In the genomic region with DNA sequence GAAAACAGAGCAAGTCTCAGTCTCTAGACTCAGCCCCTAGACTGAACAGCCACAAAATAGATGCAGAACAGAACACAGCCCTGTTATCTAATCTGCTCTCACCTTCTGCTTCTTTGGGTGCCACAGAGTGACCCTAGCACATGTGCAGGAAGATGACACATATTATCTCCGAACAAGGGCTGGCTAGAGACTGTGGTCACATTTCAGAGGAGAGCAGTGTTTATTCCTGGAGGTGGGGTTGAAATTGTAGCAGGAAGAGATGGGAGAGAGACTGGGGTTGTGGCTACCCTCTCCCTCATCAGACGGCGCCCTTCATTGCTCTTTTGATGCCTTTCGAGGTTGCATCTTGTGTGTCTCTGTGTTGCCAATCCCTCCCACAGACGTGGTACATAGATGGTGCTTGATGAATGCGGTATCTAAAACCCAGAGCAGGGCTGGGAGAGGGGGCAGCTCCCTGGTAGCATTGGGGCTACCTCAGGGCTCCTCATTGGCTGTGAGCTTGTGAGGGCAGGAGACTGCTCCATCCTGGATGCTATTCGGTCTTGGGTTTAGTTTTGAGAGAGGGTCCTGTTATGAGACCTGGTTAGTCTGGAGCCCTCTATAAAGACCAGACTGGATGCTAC, we compare ENCODE assay signal across 15 mouse cellular contexts. TPM values are rescaled to one million over a fixed set of nuclear protein-coding genes. Genes with fewer than 3 reads are reported as not detected.
DNase-seq lines count a peak whose midpoint lies in the region; ATAC-seq lines count a peak whose summit lies in the region.
"Had no signal": no experiment of that assay in that cellular context is flagged by ENCODE, and none has a peak within 500 bp of the region (broad histone marks: within the 10 kb centered on the region; RNA-seq: fewer than 3 reads in every experiment).

No protein-coding gene starts in this region.

- H3K9me3 ChIP-seq in hindbrain, embryonic 12.5 days (replicated peaks): no peaks in the 10 kb centered on the region
- H3K9me3 ChIP-seq in hindbrain, embryonic 14.5 days (ENCODE audit: control insufficient read depth, low read length): no peaks in the 10 kb centered on the region
- H3K9me3 ChIP-seq: embryonic facial prominence, embryonic 13.5 days had no signal

- H3K9ac ChIP-seq in hindbrain, embryonic 12.5 days: no peak overlapping the region
- no peak overlapping the region for H3K9ac ChIP-seq in hindbrain, embryonic 14.5 days
- H3K9ac ChIP-seq: embryonic facial prominence, embryonic 13.5 days had no signal

- peaks cover 9% of the 10 kb centered on the region; the same call in 1 of the 2 replicates for H3K4me1 ChIP-seq in hindbrain, embryonic 12.5 days
- no peaks in the 10 kb centered on the region for H3K4me1 ChIP-seq in hindbrain, embryonic 14.5 days (replicated peaks; ENCODE audit: control insufficient read depth, insufficient read depth, low read length)

- WGBS in hindbrain, embryonic 12.5 days: 81% methylated on average over 7 of the region's 7 CpGs
- WGBS in hindbrain, embryonic 14.5 days: 82% methylated on average over 7 of the region's 7 CpGs

- no peak overlapping the region for H3K4me2 ChIP-seq in hindbrain, embryonic 12.5 days (replicated peaks)
- H3K4me2 ChIP-seq in hindbrain, embryonic 14.5 days (replicated peaks): no peak overlapping the region
- H3K4me2 ChIP-seq: embryonic facial prominence, embryonic 13.5 days had no signal

- H3K4me3 ChIP-seq in hindbrain, embryonic 12.5 days: no peak overlapping the region
- H3K4me3 ChIP-seq in hindbrain, embryonic 14.5 days (replicated peaks; ENCODE audit: low read length): no peak overlapping the region
- H3K4me3 ChIP-seq: embryonic facial prominence, embryonic 13.5 days; gastrocnemius, adult 2 months; myocyte had no signal

- H3K27ac ChIP-seq in hindbrain, embryonic 12.5 days: 0 out of 2 replicates have a peak overlapping the region, but pooled peaks have one; percentile 35
- no peak overlapping the region for H3K27ac ChIP-seq in hindbrain, embryonic 14.5 days
- H3K27ac ChIP-seq: embryonic facial prominence, embryonic 13.5 days; gastrocnemius, adult 2 months had no signal

- no peaks in the 10 kb centered on the region for H3K36me3 ChIP-seq in hindbrain, embryonic 12.5 days
- H3K36me3 ChIP-seq in hindbrain, embryonic 14.5 days (replicated peaks; ENCODE audit: control insufficient read depth, insufficient read depth): no peaks in the 10 kb centered on the region
- H3K36me3 ChIP-seq: embryonic facial prominence, embryonic 13.5 days had no signal

- H3K27me3 ChIP-seq in hindbrain, embryonic 12.5 days: no peaks in the 10 kb centered on the region
- H3K27me3 ChIP-seq in hindbrain, embryonic 14.5 days (ENCODE audit: control insufficient read depth, insufficient read depth, low read length): no peaks in the 10 kb centered on the region
- H3K27me3 ChIP-seq: embryonic facial prominence, embryonic 13.5 days had no signal

- no peak for DNase-seq in hindbrain, embryonic 14.5 days (ENCODE audit: low spot score)
- peak; percentile 73 for DNase-seq in c-Kit-negative CD71-positive TER-119-positive erythroid progenitor cells, embryonic 14.5 days (ENCODE audit: low read depth, low spot score)
- DNase-seq in adrenal gland, adult (ENCODE audit: inconsistent age in 2 of 2, low spot score in 1 of 2): no peak
- no peak for DNase-seq in frontal cortex, postnatal 10 days (ENCODE audit: low spot score in 2 of 2)
- DNase-seq: adrenal gland, adult 2 months; cerebellum, adult 11-12 months; gastrocnemius, adult 2 months; kidney, postnatal 25 days; lung, postnatal 10 days; retina, postnatal 1 day had no signal

- no peak for ATAC-seq in hindbrain, embryonic 12.5 days (ENCODE audit: low FRiP score)
- no peak for ATAC-seq in hindbrain, embryonic 14.5 days (ENCODE audit: low FRiP score)
- ATAC-seq in erythroid progenitor cell, adult 5-6 weeks (replicated peaks; ENCODE audit: low FRiP score, poor library complexity, severe bottlenecking): peak; percentile 85
- peak; percentile 53; the same call in 1 of the 2 replicates for ATAC-seq in megakaryocyte, adult 5-6 weeks (ENCODE audit: poor library complexity, severe bottlenecking)

RNA-seq across cellular contexts. Expression of a gene that starts 26.4 kb away (rescaled TPM):
- 29.7 and 32.1 TPM in 2 replicates for polyA plus RNA-seq in hindbrain, embryonic 12.5 days (2016; fragmentation: Nextera tagmentation; extraction: Ambion mirVana)
- 33.9 and 38.8 TPM in 2 replicates for polyA plus RNA-seq in hindbrain, embryonic 14.5 days (2014; fragmentation: Nextera tagmentation; extraction: Ambion mirVana)
- total RNA-seq in erythroid progenitor cell, adult 5-6 weeks (2015; ENCODE audit: low replicate concordance): 23.9 and 25.6 TPM in 2 replicates
- 39.8 and 41.6 TPM in 2 replicates for total RNA-seq in erythroid progenitor cell, adult 5-6 weeks (2017; ENCODE audit: low replicate concordance)
- 14.7 and 15.7 TPM in 2 replicates for total RNA-seq in megakaryocyte, adult 5-6 weeks (2015)
- 37.9 and 41.6 TPM in 2 replicates for total RNA-seq in megakaryocyte, adult 5-6 weeks (2017)

Comparison
In these comparisons a context has a peak if more than half of its experiments do, and no peak if none do; other contexts are left out.
1. ATAC-seq: peak in erythroid progenitor cell, adult 5-6 weeks (single experiment) and megakaryocyte, adult 5-6 weeks (single experiment); none in hindbrain, embryonic 12.5 days (single experiment) and hindbrain, embryonic 14.5 days (single experiment).